Comparison of ENCODE assay signal across 10 mouse cellular contexts in the genomic region with DNA sequence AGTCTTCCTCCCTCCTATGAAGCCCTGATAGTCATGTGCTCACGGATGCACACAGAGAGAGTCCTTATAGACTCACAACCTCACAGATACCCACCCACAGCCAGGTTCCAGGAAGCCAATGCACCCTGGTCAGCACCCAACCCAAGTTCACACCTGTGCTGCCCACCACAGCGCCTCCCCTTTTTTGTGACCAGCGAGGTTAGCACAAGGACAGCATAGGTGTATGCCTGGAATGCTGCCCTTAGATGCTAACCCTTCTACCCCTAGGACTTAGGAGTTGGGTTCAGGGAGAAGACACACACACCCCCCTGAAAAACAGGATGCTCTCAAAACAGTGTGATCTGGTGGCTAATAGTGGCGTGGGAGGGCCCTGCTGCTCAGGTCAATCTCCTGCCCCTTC. TPM values are rescaled to one million over a fixed set of nuclear protein-coding genes. Genes with fewer than 3 reads are reported as not detected.
DNase-seq lines count a peak whose midpoint lies in the region; ATAC-seq and TF ChIP-seq lines count a peak whose summit lies in the region.
"Had no signal": no experiment of that assay in that cellular context is flagged by ENCODE, and none has a peak within 500 bp of the region (broad histone marks: within the 10 kb centered on the region; RNA-seq: fewer than 3 reads in every experiment).

No protein-coding gene starts in this region.

- peak overlapping the region; percentile 34; the same call in 1 of the 2 replicates for H3K4me2 ChIP-seq in heart, embryonic 15.5 days
- no peak overlapping the region for H3K4me2 ChIP-seq in embryonic facial prominence, embryonic 12.5 days (replicated peaks)
- H3K4me2 ChIP-seq in forebrain, postnatal 0 days (ENCODE audit: low read depth): no peak overlapping the region
- H3K4me2 ChIP-seq in limb, embryonic 15.5 days: no peak overlapping the region; the same call in 1 of the 2 replicates

- no peaks in the 10 kb centered on the region for H3K36me3 ChIP-seq in heart, embryonic 15.5 days
- no peaks in the 10 kb centered on the region for H3K36me3 ChIP-seq in embryonic facial prominence, embryonic 12.5 days
- no peaks in the 10 kb centered on the region for H3K36me3 ChIP-seq in forebrain, postnatal 0 days (ENCODE audit: insufficient read depth)
- H3K36me3 ChIP-seq in limb, embryonic 15.5 days: no peaks in the 10 kb centered on the region

- peaks cover 98% of the 10 kb centered on the region for H3K4me1 ChIP-seq in heart, embryonic 15.5 days (replicated peaks)
- H3K4me1 ChIP-seq in embryonic facial prominence, embryonic 12.5 days: peaks cover 73% of the 10 kb centered on the region
- H3K4me1 ChIP-seq in forebrain, postnatal 0 days (ENCODE audit: insufficient read depth): peaks cover 47% of the 10 kb centered on the region
- H3K4me1 ChIP-seq in limb, embryonic 15.5 days: peaks cover 88% of the 10 kb centered on the region

- no peak overlapping the region for H3K4me3 ChIP-seq in heart, embryonic 15.5 days
- H3K4me3 ChIP-seq in embryonic facial prominence, embryonic 12.5 days: no peak overlapping the region
- no peak overlapping the region for H3K4me3 ChIP-seq in forebrain, postnatal 0 days (ENCODE audit: low read depth, low read length)
- no peak overlapping the region for H3K4me3 ChIP-seq in limb, embryonic 15.5 days

- H3K9ac ChIP-seq in heart, embryonic 15.5 days: peak overlapping the region; percentile 33; the same call in 1 of the 2 replicates
- H3K9ac ChIP-seq in embryonic facial prominence, embryonic 12.5 days: no peak overlapping the region
- H3K9ac ChIP-seq in forebrain, postnatal 0 days: peak overlapping the region; percentile 3; the same call in 1 of the 2 replicates
- H3K9ac ChIP-seq in limb, embryonic 15.5 days: no peak overlapping the region

- intact Hi-C loops in heart, postnatal 36 days (cut with DNase I): loop anchor here (5.0 kb wide), 1 partner anchor 33 kb away; no protein-coding TSS in a partner anchor

- 68% methylated on average over 4 of the region's 4 CpGs for WGBS in heart, embryonic 15.5 days
- WGBS in embryonic facial prominence, embryonic 12.5 days: 73% methylated on average over 4 of the region's 4 CpGs
- WGBS in forebrain, postnatal 0 days: 80% methylated on average over 4 of the region's 4 CpGs
- whole genome bisulfite sequencing in limb, embryonic 15.5 days: 65% methylated on average over 4 of the region's 4 CpGs

- DNase-seq in heart, postnatal 36 days: no peak
- no peak for DNase-seq in forebrain, postnatal 0 days
- DNase-seq in ovary, postnatal 36 days (ENCODE audit: low spot score): no peak
- DNase-seq in adrenal gland, postnatal 14 days: no peak
- DNase-seq in Muller cell, postnatal 12 days (ENCODE audit: inconsistent ontology term): no peak
- DNase-seq: cerebellum, adult 8-10 months; gastrocnemius, postnatal 10 days had no signal

- H3K9me3 ChIP-seq in heart, embryonic 15.5 days (replicated peaks): no peaks in the 10 kb centered on the region
- no peaks in the 10 kb centered on the region for H3K9me3 ChIP-seq in embryonic facial prominence, embryonic 12.5 days
- no peaks in the 10 kb centered on the region for H3K9me3 ChIP-seq in forebrain, postnatal 0 days (ENCODE audit: low read length)
- no peaks in the 10 kb centered on the region for H3K9me3 ChIP-seq in limb, embryonic 15.5 days

- H3K27me3 ChIP-seq in heart, embryonic 15.5 days: no peaks in the 10 kb centered on the region
- H3K27me3 ChIP-seq in embryonic facial prominence, embryonic 12.5 days: no peaks in the 10 kb centered on the region
- H3K27me3 ChIP-seq in forebrain, postnatal 0 days (ENCODE audit: insufficient read depth, low read length): no peaks in the 10 kb centered on the region
- no peaks in the 10 kb centered on the region for H3K27me3 ChIP-seq in limb, embryonic 15.5 days

- no peak for ATAC-seq in heart, embryonic 15.5 days (replicated peaks; ENCODE audit: insufficient number of reproducible peaks, insufficient read depth, low FRiP score, low read depth)
- ATAC-seq in embryonic facial prominence, embryonic 12.5 days (ENCODE audit: insufficient number of reproducible peaks, insufficient read depth, low FRiP score, low TSS enrichment): no peak
- ATAC-seq in forebrain, postnatal 0 days: no peak
- ATAC-seq in limb, embryonic 15.5 days (ENCODE audit: insufficient number of reproducible peaks, low FRiP score, low TSS enrichment, low read depth): no peak

- peak overlapping the region; percentile 95 for H3K27ac ChIP-seq in heart, embryonic 15.5 days
- peak overlapping the region; percentile 87 for H3K27ac ChIP-seq in embryonic facial prominence, embryonic 12.5 days
- peak overlapping the region; percentile 90 for H3K27ac ChIP-seq in forebrain, postnatal 0 days (ENCODE audit: low read depth, low read length)
- H3K27ac ChIP-seq in limb, embryonic 15.5 days: peak overlapping the region; percentile 94

- no peak for TF ChIP-seq CTCF in forebrain, postnatal 0 days (IDR thresholded peaks at IDR 0.05; ENCODE audit: low read depth)

RNA-seq across cellular contexts. Expression of a gene that starts 40.5 kb away (rescaled TPM):
- 67.3 and 72.8 TPM in 2 replicates for polyA plus RNA-seq in heart, embryonic 15.5 days (2015; fragmentation: Nextera tagmentation; extraction: Ambion mirVana)
- total RNA-seq in heart, postnatal 36 days (2021): 10 to 100 TPM; 81.4 to 89.2 TPM
- 78.8 and 88.4 TPM in 2 replicates for polyA plus RNA-seq in embryonic facial prominence, embryonic 12.5 days (2016; fragmentation: Nextera tagmentation; extraction: Ambion mirVana)
- 8.1 and 11.3 TPM in 2 replicates for total RNA-seq in forebrain, postnatal 0 days (2014; rRNA removed)
- polyA plus RNA-seq in forebrain, postnatal 0 days (2015; fragmentation: Nextera tagmentation; extraction: Ambion mirVana): 15.7 and 24.1 TPM in 2 replicates
- 117 and 129 TPM in 2 replicates for polyA plus RNA-seq in limb, embryonic 15.5 days (2015; fragmentation: Nextera tagmentation; extraction: Ambion mirVana)
- 117 and 150 TPM in 2 replicates for total RNA-seq in adrenal gland, postnatal 14 days (2021)

Comparison
In these comparisons a context has a peak if more than half of its experiments do, and no peak if none do; other contexts are left out.
1. H3K9ac ChIP-seq: peak in heart, embryonic 15.5 days (single experiment) and forebrain, postnatal 0 days (single experiment); none in embryonic facial prominence, embryonic 12.5 days (single experiment) and limb, embryonic 15.5 days (single experiment).
2. Peak in every context shown above with its lines, with median percentiles within 50 percentile points of each other: H3K27ac ChIP-seq.